Mouse (Mus musculus) midbrain, postnatal 0 days (tissue): ENCODE results near the gene Scnm1. TPM values are rescaled to one million over a fixed set of nuclear protein-coding genes. Genes with fewer than 3 reads are reported as not detected.

Source experiments
- ATAC-seq: fragments of 200-750 bp; cut with Nextera tagmentation; 2 replicates; pipeline ENCODE4 v1.8.0; 2017; ENCODE audit warnings: moderate number of reproducible peaks, mild to moderate bottlenecking, moderate TSS enrichment, moderate library complexity; ENCODE audit not compliant: low FRiP score
- DNase-seq: peaks from one replicate; pipeline ENCODE4 v3.0.0-alpha.2; 2015; ENCODE audit warnings: low spot score
- H3K27ac ChIP-seq: fragments of 300-500 bp; sonication (generic); 2 replicates; pipeline ENCODE4 v1.5.1; 2014; ENCODE audit warnings: low read depth, mild to moderate bottlenecking, low read length, mixed read lengths
- H3K27me3 ChIP-seq: fragments of 300-500 bp; sonication (generic); 2 replicates; pipeline ENCODE4 v1.6.1; 2014; ENCODE audit warnings: low read length, control low read depth, mixed read lengths; ENCODE audit not compliant: insufficient read depth
- H3K36me3 ChIP-seq: fragments of 300-500 bp; sonication (generic); 2 replicates; pipeline ENCODE4 v1.6.1; 2014; ENCODE audit warnings: low read length, control low read depth, mixed read lengths; ENCODE audit not compliant: insufficient read depth
- H3K4me1 ChIP-seq: fragments of 300-500 bp; sonication (generic); 2 replicates; pipeline ENCODE4 v1.6.1; 2014; ENCODE audit warnings: mild to moderate bottlenecking, control low read depth, antibody characterized with exemption, low read length, mixed read lengths; ENCODE audit not compliant: insufficient read depth
- H3K4me2 ChIP-seq: fragments of 300-500 bp; sonication (generic); 2 replicates; pipeline ENCODE4 v1.6.1; 2014; ENCODE audit warnings: low read depth, mild to moderate bottlenecking, low read length, mixed read lengths; ENCODE audit not compliant: poor library complexity, severe bottlenecking
- H3K4me3 ChIP-seq: fragments of 300-500 bp; sonication (generic); 2 replicates; pipeline ENCODE4 v1.5.1; 2014; ENCODE audit warnings: low read depth, mild to moderate bottlenecking, low read length, moderate library complexity
- H3K9ac ChIP-seq: fragments of 300-500 bp; sonication (generic); replicated peaks from 2 replicates; pipeline ENCODE4 v1.6.1; 2014; ENCODE audit warnings: mild to moderate bottlenecking, low read length, moderate library complexity, mixed read lengths; ENCODE audit not compliant: poor library complexity, severe bottlenecking
- H3K9me3 ChIP-seq: fragments of 300-500 bp; sonication (generic); 2 replicates; pipeline ENCODE4 v1.6.1; 2016; ENCODE audit warnings: low read length, control low read depth
- CTCF ChIP-seq: IDR thresholded peaks from 2 replicates; pipeline ENCODE4 v1.5.1; 2016; ENCODE audit warnings: antibody characterized with exemption, mild to moderate bottlenecking
- WGBS: fragments of 180-500 bp; shearing (Covaris S2); extraction: QIAGEN DNeasy Blood & Tissue Kit; methylation state at CpG from one replicate; pipeline ENCODE4 v1.1.7; 2014; 5-methylcytosine and 5-hydroxymethylcytosine counted together
- polyA plus RNA-seq: library from polyadenylated mRNA; unstranded; fragments of >200 nt; fragmentation: Nextera tagmentation; extraction: Ambion mirVana; gene quantifications from 2 replicates; pipeline ENCODE4 v1.2.1, GENCODE M21; 2015
- total RNA-seq: library from RNA; depleted of rRNA; stranded (reverse); fragments of >200 nt; gene quantifications from 2 replicates; pipeline ENCODE4 v1.2.3, GENCODE M21; 2014

Scnm1 gene
- total and polyA plus RNA-seq, 2 experiments from 2014 or later = 47.6 to 69.6 TPM

- H3K27ac ChIP-seq = no peak within 1 kb of the TSS
- no peak within 1 kb of the TSS for H3K4me3 ChIP-seq
- WGBS = 87% methylated on average over 10 of the region's 10 CpGs
- no peak within 1 kb of the TSS for H3K9ac ChIP-seq
- no peaks in the 10 kb centered on the region for H3K4me1 ChIP-seq
- no peak for TF ChIP-seq CTCF
- no peaks in the 10 kb centered on the region for H3K9me3 ChIP-seq
- no peak for DNase-seq
- ATAC-seq = no peak; the same call in 1 of the 2 replicates
- no peak within 1 kb of the TSS for H3K4me2 ChIP-seq
- peaks cover 14% of the 10 kb centered on the region for H3K36me3 ChIP-seq
- H3K27me3 ChIP-seq = no peaks in the 10 kb centered on the region
These were observed 8.3 kb upstream of the Scnm1 start, which contains the start of gene Tnfaip8l2 for GRCm38 (mm10) chr3:95141952-95142616. Tnfaip8l2 (minus strand) TSS chr3:95142360.

GRCm38 (mm10) chr3:95141474-95141873, 7.7 kb upstream of the Scnm1 start:
- TF ChIP-seq CTCF = no peak
- H3K27me3 ChIP-seq = no peaks in the 10 kb centered on the region
- no peak overlapping the region for H3K9ac ChIP-seq
- H3K4me3 ChIP-seq = no peak overlapping the region
- H3K36me3 ChIP-seq = peaks cover 14% of the 10 kb centered on the region
- DNase-seq (no peak), ATAC-seq (no peak)
- WGBS = 97% methylated on average over 9 of the region's 9 CpGs
- H3K27ac ChIP-seq = no peak overlapping the region
- H3K4me2 ChIP-seq = no peak overlapping the region
- H3K9me3 ChIP-seq = no peaks in the 10 kb centered on the region
- H3K4me1 ChIP-seq = no peaks in the 10 kb centered on the region

GRCm38 (mm10) chr3:95140795-95141194, 7.0 kb upstream of the Scnm1 start:
- no peak for TF ChIP-seq CTCF
- WGBS = 79% methylated on average over 6 of the region's 6 CpGs

GRCm38 (mm10) chr3:95140289-95140595, 6.4 kb upstream of the Scnm1 start:
- Histone ChIP-seq H3K4me3 (no peak overlapping the region), H3K9ac (no peak overlapping the region), H3K27ac (no peak overlapping the region), H3K4me1 (no peaks in the 10 kb centered on the region), H3K36me3 (peaks cover 14% of the 10 kb centered on the region), H3K27me3 (no peaks in the 10 kb centered on the region), H3K9me3 (no peaks in the 10 kb centered on the region), H3K4me2 (no peak overlapping the region)
- 61% methylated on average over 18 of the region's 18 CpGs for WGBS
- TF ChIP-seq CTCF = no peak
- ATAC-seq (no peak), DNase-seq (no peak)

More at GRCm38 (mm10) chr3:95140795-95141194, 7.0 kb upstream of the Scnm1 start:
- Histone ChIP-seq H3K9ac (no peak overlapping the region), H3K9me3 (no peaks in the 10 kb centered on the region), H3K27me3 (no peaks in the 10 kb centered on the region), H3K27ac (no peak overlapping the region), H3K4me2 (no peak overlapping the region), H3K4me1 (no peaks in the 10 kb centered on the region), H3K36me3 (peaks cover 14% of the 10 kb centered on the region), H3K4me3 (no peak overlapping the region)
- no peak for DNase-seq
- ATAC-seq = no peak

- no peak overlapping the region for H3K4me3 ChIP-seq
- no peaks in the 10 kb centered on the region for H3K27me3 ChIP-seq
- H3K27ac ChIP-seq = no peak overlapping the region
- H3K36me3 ChIP-seq = peaks cover 14% of the 10 kb centered on the region
- ATAC-seq (no peak), DNase-seq (no peak)
- no peaks in the 10 kb centered on the region for H3K9me3 ChIP-seq
- H3K4me2 ChIP-seq = no peak overlapping the region
- no peak for TF ChIP-seq CTCF
- WGBS = 72% methylated on average over 25 of the region's 25 CpGs
- H3K4me1 ChIP-seq = no peaks in the 10 kb centered on the region
- no peak overlapping the region for H3K9ac ChIP-seq
These were observed 5.9 kb upstream of the Scnm1 start for GRCm38 (mm10) chr3:95139586-95140288.

GRCm38 (mm10) chr3:95136336-95136735, 2.5 kb upstream of the Scnm1 start:
- ATAC-seq = no peak
- no peaks in the 10 kb centered on the region for H3K27me3 ChIP-seq
- peaks cover 9% of the 10 kb centered on the region for H3K36me3 ChIP-seq

More at GRCm38 (mm10) chr3:95136336-95136735, 2.5 kb upstream of the Scnm1 start:
- H3K4me1 ChIP-seq = peaks cover 6% of the 10 kb centered on the region; the same call in 1 of the 2 replicates
- H3K4me3 ChIP-seq = no peak overlapping the region
- 90% methylated on average over 3 of the region's 3 CpGs for WGBS
- no peak overlapping the region for H3K4me2 ChIP-seq
- H3K9me3 ChIP-seq = no peaks in the 10 kb centered on the region
- no peak overlapping the region for H3K9ac ChIP-seq
- no peak overlapping the region for H3K27ac ChIP-seq
- no peak for TF ChIP-seq CTCF
- DNase-seq = no peak
